Mouse (Mus musculus) lung, postnatal 14 days (tissue): ENCODE results near the gene Gtse1.

ENCODE experiments used
- DNase-seq: peaks from one replicate; pipeline ENCODE4 v3.0.0; 2021

Gene Gtse1

GRCm38 (mm10) chr15:85878848-85879497 lies 19.4 kb downstream of the Gtse1 start, which contains the start of gene Trmu:
Gene Trmu, plus strand, starts transcription at chr15:85879312.
- DNase-seq, result peak; percentile 90

- no peak for DNase-seq
Observed at GRCm38 (mm10) chr15:85879498-85879895, 20.0 kb downstream of the Gtse1 start.

- DNase-seq, result no peak
Observed at GRCm38 (mm10) chr15:85885606-85886005, 26.1 kb downstream of the Gtse1 start.

GRCm38 (mm10) chr15:85889235-85889634 lies 29.7 kb downstream of the Gtse1 start:
- DNase-seq, result no peak

GRCm38 (mm10) chr15:85891971-85892370 lies 32.4 kb downstream of the Gtse1 start:
- DNase-seq, result no peak

GRCm38 (mm10) chr15:85892498-85893118 lies 33.1 kb downstream of the Gtse1 start:
- DNase-seq, result no peak

GRCm38 (mm10) chr15:85893871-85894270 lies 34.3 kb downstream of the Gtse1 start:
- no peak for DNase-seq

- DNase-seq, result peak; percentile 89
Observed at GRCm38 (mm10) chr15:85896284-85896683, 36.7 kb downstream of the Gtse1 start.

- DNase-seq, result no peak
Observed at GRCm38 (mm10) chr15:85897113-85897512, 37.6 kb downstream of the Gtse1 start.

GRCm38 (mm10) chr15:85899396-85899795 lies 39.9 kb downstream of the Gtse1 start:
- DNase-seq, result no peak

- no peak for DNase-seq
Observed at GRCm38 (mm10) chr15:85900318-85900717, 40.8 kb downstream of the Gtse1 start.

- no peak for DNase-seq
Observed at GRCm38 (mm10) chr15:85900801-85901200, 41.3 kb downstream of the Gtse1 start.

GRCm38 (mm10) chr15:85902505-85902904 lies 43.0 kb downstream of the Gtse1 start:
- DNase-seq, result no peak

- peak; percentile 9 for DNase-seq
Observed at GRCm38 (mm10) chr15:85903826-85904225, 44.3 kb downstream of the Gtse1 start.

GRCm38 (mm10) chr15:85908660-85909491 lies 49.3 kb downstream of the Gtse1 start:
- DNase-seq, result no peak

GRCm38 (mm10) chr15:85909492-85909829 lies 49.9 kb downstream of the Gtse1 start:
- no peak for DNase-seq

- no peak for DNase-seq
Observed at GRCm38 (mm10) chr15:85909931-85910330, 50.4 kb downstream of the Gtse1 start.

- peak; percentile 80 for DNase-seq
Observed at GRCm38 (mm10) chr15:85913605-85914004, 54.1 kb downstream of the Gtse1 start.

GRCm38 (mm10) chr15:85919191-85919891 lies 59.8 kb downstream of the Gtse1 start:
- DNase-seq, result no peak

- no peak for DNase-seq
Observed at GRCm38 (mm10) chr15:85919892-85920248, 60.3 kb downstream of the Gtse1 start.

GRCm38 (mm10) chr15:85921855-85922254 lies 62.3 kb downstream of the Gtse1 start:
- no peak for DNase-seq
